Mouse (Mus musculus): ENCODE measurements around the gene Gm20388. TPM values are rescaled to one million over a fixed set of nuclear protein-coding genes. Genes with fewer than 3 reads are reported as not detected.

Gm20388 gene
- polyA plus RNA-seq, 1 experiment from 2014 or later = not detected

GRCm38 (mm10) chr8:121082218-121083092 lies 1171.8 kb downstream of the Gm20388 start:
- Histone ChIP-seq H3K4me2 (ENCODE audit: low read depth, low read length) (peak overlapping the region; percentile 79), H3K27ac (ENCODE audit: low read length) (peak overlapping the region; percentile 99), H3K36me3 (ENCODE audit: control insufficient read depth, insufficient read depth, low read length) (no peaks in the 10 kb centered on the region), H3K4me1 (replicated peaks; ENCODE audit: control insufficient read depth, insufficient read depth, low read length) (peaks cover 2% of the 10 kb centered on the region; the same call in 1 of the 2 replicates), H3K9ac (ENCODE audit: low read length) (peak overlapping the region; percentile 83), H3K27me3 (ENCODE audit: control insufficient read depth, insufficient read depth, low read depth, low read length) (peaks cover 62% of the 10 kb centered on the region), H3K9me3 (ENCODE audit: control insufficient read depth, low read length) (no peaks in the 10 kb centered on the region), H3K4me3 (ENCODE audit: low read length) (peak overlapping the region; percentile 57)
- WGBS = 1% methylated on average over 57 of the region's 57 CpGs
- no peak for ATAC-seq (ENCODE audit: low read depth)

- no peaks in the 10 kb centered on the region for H3K36me3 ChIP-seq (ENCODE audit: control insufficient read depth, insufficient read depth, low read length)
- under 1% methylated on average over 86 of the region's 89 CpGs for WGBS
- ATAC-seq (ENCODE audit: low read depth) = peak; percentile 85
- peak overlapping the region; percentile 79 for H3K4me2 ChIP-seq (ENCODE audit: low read depth, low read length)
- peak overlapping the region; percentile 99 for H3K27ac ChIP-seq (ENCODE audit: low read length)
- peaks cover 2% of the 10 kb centered on the region; the same call in 1 of the 2 replicates for H3K4me1 ChIP-seq (replicated peaks; ENCODE audit: control insufficient read depth, insufficient read depth, low read length)
- H3K4me3 ChIP-seq (ENCODE audit: low read length) = peak overlapping the region; percentile 57
- H3K9me3 ChIP-seq (ENCODE audit: control insufficient read depth, low read length) = no peaks in the 10 kb centered on the region
- H3K9ac ChIP-seq (ENCODE audit: low read length) = peak overlapping the region; percentile 83
- H3K27me3 ChIP-seq (ENCODE audit: control insufficient read depth, insufficient read depth, low read depth, low read length) = peaks cover 54% of the 10 kb centered on the region
Measured at GRCm38 (mm10) chr8:121083093-121083935, 1172.7 kb downstream of the Gm20388 start.

DNA sequence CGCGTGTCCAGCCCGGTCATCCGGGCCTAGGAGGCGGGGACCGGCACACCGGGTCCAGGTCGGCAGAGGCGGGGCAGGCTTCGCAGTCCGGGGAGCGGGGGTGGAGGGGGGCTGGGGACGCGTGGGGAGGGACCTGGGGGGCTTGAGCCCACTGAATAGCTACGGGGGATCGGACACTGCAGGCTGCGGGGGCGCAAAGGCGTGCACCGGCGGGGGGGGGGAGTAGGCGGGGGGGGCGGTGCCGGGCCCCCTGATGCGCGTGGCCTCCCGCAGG lies 1173.2 kb downstream of the Gm20388 start:
- H3K9ac ChIP-seq (ENCODE audit: low read length) = peak overlapping the region; percentile 83
- no peaks in the 10 kb centered on the region for H3K36me3 ChIP-seq (ENCODE audit: control insufficient read depth, insufficient read depth, low read length)
- H3K4me3 ChIP-seq (ENCODE audit: low read length) = peak overlapping the region; percentile 57
- H3K27ac ChIP-seq (ENCODE audit: low read length) = peak overlapping the region; percentile 99
- WGBS = 2% methylated on average over 8 of the region's 27 CpGs
- ATAC-seq (ENCODE audit: low read depth) = no peak
- peaks cover 2% of the 10 kb centered on the region; the same call in 1 of the 2 replicates for H3K4me1 ChIP-seq (replicated peaks; ENCODE audit: control insufficient read depth, insufficient read depth, low read length)
- H3K27me3 ChIP-seq (ENCODE audit: control insufficient read depth, insufficient read depth, low read depth, low read length) = peaks cover 57% of the 10 kb centered on the region
- H3K9me3 ChIP-seq (ENCODE audit: control insufficient read depth, low read length) = no peaks in the 10 kb centered on the region
- peak overlapping the region; percentile 79 for H3K4me2 ChIP-seq (ENCODE audit: low read depth, low read length)

GRCm38 (mm10) chr8:121084210-121084951 lies 1173.7 kb downstream of the Gm20388 start, which contains the start of gene Foxf1:
Foxf1 (plus strand) TSS chr8:121084386.
- peak; percentile 85 for ATAC-seq (ENCODE audit: low read depth)
- peaks cover 62% of the 10 kb centered on the region for H3K27me3 ChIP-seq (ENCODE audit: control insufficient read depth, insufficient read depth, low read depth, low read length)
- H3K4me3 ChIP-seq (ENCODE audit: low read length) = peak within 1 kb of the TSS; percentile 57
- under 1% methylated on average over 56 of the region's 83 CpGs for WGBS
- H3K36me3 ChIP-seq (ENCODE audit: control insufficient read depth, insufficient read depth, low read length) = no peaks in the 10 kb centered on the region
- H3K27ac ChIP-seq (ENCODE audit: low read length) = peak within 1 kb of the TSS; percentile 99
- peaks cover 2% of the 10 kb centered on the region; the same call in 1 of the 2 replicates for H3K4me1 ChIP-seq (replicated peaks; ENCODE audit: control insufficient read depth, insufficient read depth, low read length)
- H3K9ac ChIP-seq (ENCODE audit: low read length) = peak within 1 kb of the TSS; percentile 83
- peak within 1 kb of the TSS; percentile 79 for H3K4me2 ChIP-seq (ENCODE audit: low read depth, low read length)
- no peaks in the 10 kb centered on the region for H3K9me3 ChIP-seq (ENCODE audit: control insufficient read depth, low read length)

DNA sequence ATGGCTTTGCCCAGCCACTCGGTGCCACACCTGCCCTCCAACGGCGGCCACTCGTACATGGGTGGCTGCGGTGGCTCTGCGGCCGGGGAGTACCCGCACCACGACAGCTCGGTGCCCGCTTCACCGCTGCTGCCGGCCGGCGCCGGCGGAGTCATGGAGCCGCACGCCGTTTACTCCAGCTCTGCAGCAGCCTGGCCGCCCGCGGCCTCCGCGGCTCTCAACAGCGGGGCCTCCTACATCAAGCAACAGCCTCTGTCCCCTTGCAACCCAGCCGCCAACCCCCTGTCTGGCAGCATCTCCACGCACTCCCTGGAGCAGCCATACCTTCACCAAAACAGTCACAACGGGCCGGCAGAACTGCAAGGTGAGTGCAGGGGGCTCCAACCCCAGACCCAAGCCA lies 1174.4 kb downstream of the Gm20388 start:
- peaks cover 64% of the 10 kb centered on the region for H3K27me3 ChIP-seq (ENCODE audit: control insufficient read depth, insufficient read depth, low read depth, low read length)
- peak overlapping the region; percentile 99 for H3K27ac ChIP-seq (ENCODE audit: low read length)
- H3K4me3 ChIP-seq (ENCODE audit: low read length) = peak overlapping the region; percentile 57
- 1% methylated on average over 30 of the region's 30 CpGs for WGBS
- H3K9ac ChIP-seq (ENCODE audit: low read length) = peak overlapping the region; percentile 83
- H3K4me1 ChIP-seq (replicated peaks; ENCODE audit: control insufficient read depth, insufficient read depth, low read length) = peaks cover 2% of the 10 kb centered on the region; the same call in 1 of the 2 replicates
- no peaks in the 10 kb centered on the region for H3K36me3 ChIP-seq (ENCODE audit: control insufficient read depth, insufficient read depth, low read length)
- ATAC-seq (ENCODE audit: low read depth) = no peak
- peak overlapping the region; percentile 79 for H3K4me2 ChIP-seq (ENCODE audit: low read depth, low read length)
- H3K9me3 ChIP-seq (ENCODE audit: control insufficient read depth, low read length) = no peaks in the 10 kb centered on the region

DNA sequence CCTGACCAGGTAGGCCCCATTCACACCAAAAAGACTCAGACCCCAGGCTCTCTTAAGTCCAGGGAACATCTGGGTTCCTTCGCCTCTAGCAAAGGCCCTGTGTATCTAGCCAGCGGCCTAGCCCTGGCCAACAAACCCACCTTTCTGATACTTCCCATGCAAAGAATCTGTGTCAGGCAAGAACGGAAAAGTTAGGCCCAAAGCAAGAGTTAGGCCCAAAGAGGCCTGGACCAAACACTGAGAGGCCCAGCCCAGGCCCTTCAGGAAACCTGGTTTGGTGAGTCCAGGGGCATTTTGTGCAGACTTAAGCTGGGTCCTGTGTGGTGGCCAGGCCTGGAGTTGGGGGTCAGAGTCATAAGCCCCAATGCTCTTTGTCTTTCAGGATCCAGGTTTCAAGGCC lies 1174.9 kb downstream of the Gm20388 start:
- Histone ChIP-seq H3K4me3 (ENCODE audit: low read length) (peak overlapping the region; percentile 57), H3K9ac (ENCODE audit: low read length) (peak overlapping the region; percentile 83), H3K36me3 (ENCODE audit: control insufficient read depth, insufficient read depth, low read length) (no peaks in the 10 kb centered on the region), H3K4me1 (replicated peaks; ENCODE audit: control insufficient read depth, insufficient read depth, low read length) (peaks cover 4% of the 10 kb centered on the region), H3K4me2 (ENCODE audit: low read depth, low read length) (peak overlapping the region; percentile 79), H3K9me3 (ENCODE audit: control insufficient read depth, low read length) (no peaks in the 10 kb centered on the region), H3K27me3 (ENCODE audit: control insufficient read depth, insufficient read depth, low read depth, low read length) (peaks cover 66% of the 10 kb centered on the region), H3K27ac (ENCODE audit: low read length) (peak overlapping the region; percentile 99)
- ATAC-seq (ENCODE audit: low read depth) = no peak
- 21% methylated on average over 3 of the region's 3 CpGs for WGBS

- H3K9ac ChIP-seq (ENCODE audit: low read length) = peak overlapping the region; percentile 83
- peak overlapping the region; percentile 99 for H3K27ac ChIP-seq (ENCODE audit: low read length)
- WGBS = 9% methylated on average over 19 of the region's 19 CpGs
- peaks cover 71% of the 10 kb centered on the region for H3K27me3 ChIP-seq (ENCODE audit: control insufficient read depth, insufficient read depth, low read depth, low read length)
- no peaks in the 10 kb centered on the region for H3K36me3 ChIP-seq (ENCODE audit: control insufficient read depth, insufficient read depth, low read length)
- peak overlapping the region; percentile 79 for H3K4me2 ChIP-seq (ENCODE audit: low read depth, low read length)
- peaks cover 6% of the 10 kb centered on the region for H3K4me1 ChIP-seq (replicated peaks; ENCODE audit: control insufficient read depth, insufficient read depth, low read length)
- ATAC-seq (ENCODE audit: low read depth) = no peak
- H3K9me3 ChIP-seq (ENCODE audit: control insufficient read depth, low read length) = no peaks in the 10 kb centered on the region
- H3K4me3 ChIP-seq (ENCODE audit: low read length) = peak overlapping the region; percentile 57
Measured at GRCm38 (mm10) chr8:121086004-121086900, 1175.6 kb downstream of the Gm20388 start.

GRCm38 (mm10) chr8:121088281-121088680 lies 1177.6 kb downstream of the Gm20388 start:
- Histone ChIP-seq H3K4me1 (replicated peaks; ENCODE audit: control insufficient read depth, insufficient read depth, low read length) (peaks cover 7% of the 10 kb centered on the region), H3K27me3 (ENCODE audit: control insufficient read depth, insufficient read depth, low read depth, low read length) (peaks cover 54% of the 10 kb centered on the region), H3K27ac (ENCODE audit: low read length) (no peak overlapping the region), H3K9ac (ENCODE audit: low read length) (peak overlapping the region; percentile 69), H3K36me3 (ENCODE audit: control insufficient read depth, insufficient read depth, low read length) (no peaks in the 10 kb centered on the region), H3K4me3 (ENCODE audit: low read length) (peak overlapping the region; percentile 57), H3K4me2 (ENCODE audit: low read depth, low read length) (peak overlapping the region; percentile 79), H3K9me3 (ENCODE audit: control insufficient read depth, low read length) (no peaks in the 10 kb centered on the region)
- ATAC-seq (ENCODE audit: low read depth) = no peak
- 9% methylated on average over 8 of the region's 8 CpGs for WGBS
